Mouse (Mus musculus): ENCODE measurements around the gene Inpp5f. TPM values are rescaled to one million over a fixed set of nuclear protein-coding genes. Genes with fewer than 3 reads are reported as not detected.
A peak's percentile ranks its signal among the peaks of the same experiment; 100 is the strongest.

The Inpp5f gene
- polyA plus RNA-seq, 1 experiment from 2014 or later, result 444 TPM

DNA sequence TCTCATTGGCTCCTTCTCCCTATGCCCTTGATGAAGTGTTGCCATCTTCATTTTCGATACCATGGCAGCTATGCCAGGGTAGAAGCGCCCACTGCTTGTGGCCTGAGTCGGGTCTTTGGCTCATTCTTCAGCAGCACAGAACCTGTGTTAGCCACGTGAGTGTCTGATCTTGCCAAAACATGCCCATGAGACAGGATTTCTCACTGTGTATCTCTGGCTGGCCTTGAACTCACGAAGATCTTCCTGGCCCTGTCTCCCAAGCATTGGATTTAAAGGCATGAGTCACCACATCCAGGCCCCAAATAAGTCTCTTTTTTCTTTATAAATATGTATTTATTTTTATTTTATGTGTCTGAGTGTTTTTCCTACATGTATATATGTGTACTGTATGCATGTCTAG, 35.9 kb upstream of the Inpp5f start:
- H3K4me2 ChIP-seq (ENCODE audit: low read length), result no peak overlapping the region
- H3K27ac ChIP-seq (replicated peaks; ENCODE audit: low read depth, low read length), result no peak overlapping the region
- no peaks in the 10 kb centered on the region for H3K9me3 ChIP-seq (ENCODE audit: control insufficient read depth, low read length)
- H3K9ac ChIP-seq (replicated peaks; ENCODE audit: low read length), result no peak overlapping the region
- no peaks in the 10 kb centered on the region for H3K4me1 ChIP-seq (ENCODE audit: control insufficient read depth, insufficient read depth, low read length)
- ATAC-seq (ENCODE audit: low FRiP score, low TSS enrichment) (no peak), DNase-seq (no peak)
- no peaks in the 10 kb centered on the region for H3K27me3 ChIP-seq (ENCODE audit: control insufficient read depth, insufficient read depth, low read length)
- H3K4me3 ChIP-seq (replicated peaks; ENCODE audit: low read depth, low read length), result no peak overlapping the region
- no peaks in the 10 kb centered on the region for H3K36me3 ChIP-seq (ENCODE audit: control insufficient read depth, insufficient read depth, low read length)
- 91% methylated on average over 5 of the region's 5 CpGs for WGBS

DNA sequence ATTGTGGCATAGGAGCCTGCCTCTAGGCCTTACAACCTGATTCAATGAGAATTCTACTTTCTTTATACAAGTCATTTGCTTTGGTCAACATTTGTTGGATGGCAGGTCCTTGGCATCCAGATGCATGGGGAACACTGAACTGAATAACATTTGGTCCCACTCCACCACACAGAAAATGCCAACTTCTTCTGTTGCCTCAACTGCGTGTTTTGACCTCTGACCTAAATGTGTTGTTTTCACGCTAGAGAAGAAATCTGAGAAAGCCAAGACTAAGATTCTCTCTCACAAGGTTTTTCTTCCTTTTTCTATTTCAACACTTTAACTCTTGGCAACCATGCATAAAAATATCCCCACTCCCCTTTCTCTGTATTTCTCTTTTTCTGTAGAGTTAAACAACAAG, 35.3 kb upstream of the Inpp5f start:
- H3K27ac ChIP-seq (replicated peaks; ENCODE audit: low read depth, low read length), result no peak overlapping the region
- no peaks in the 10 kb centered on the region for H3K27me3 ChIP-seq (ENCODE audit: control insufficient read depth, insufficient read depth, low read length)
- no peaks in the 10 kb centered on the region for H3K36me3 ChIP-seq (ENCODE audit: control insufficient read depth, insufficient read depth, low read length)
- H3K4me2 ChIP-seq (ENCODE audit: low read length), result no peak overlapping the region
- H3K9me3 ChIP-seq (ENCODE audit: control insufficient read depth, low read length), result no peaks in the 10 kb centered on the region
- H3K4me1 ChIP-seq (ENCODE audit: control insufficient read depth, insufficient read depth, low read length), result no peaks in the 10 kb centered on the region
- DNase-seq (no peak), ATAC-seq (ENCODE audit: low FRiP score, low TSS enrichment) (no peak)
- no peak overlapping the region for H3K4me3 ChIP-seq (replicated peaks; ENCODE audit: low read depth, low read length)
- H3K9ac ChIP-seq (replicated peaks; ENCODE audit: low read length), result no peak overlapping the region
- WGBS, result 75% methylated on average over 2 of the region's 2 CpGs

DNA sequence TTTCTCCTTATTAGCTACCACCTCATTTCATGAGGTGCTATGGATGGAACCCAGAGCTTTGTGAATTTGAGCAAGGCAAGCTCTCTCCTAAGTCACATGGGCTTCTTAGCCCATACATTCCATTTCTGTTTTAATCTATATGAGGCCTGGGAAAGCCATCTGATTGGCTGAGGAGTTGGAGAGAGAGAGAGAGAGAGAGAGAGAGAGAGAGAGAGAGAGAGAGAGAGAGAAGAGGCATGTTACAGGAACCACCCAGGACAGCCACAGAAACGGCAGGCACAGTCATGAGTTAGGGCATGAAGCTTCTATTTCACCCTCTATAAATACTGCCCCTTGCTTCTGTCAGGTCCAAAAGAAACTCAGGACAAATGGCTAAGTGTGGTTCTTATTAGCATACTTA, 33.5 kb upstream of the Inpp5f start:
- Histone ChIP-seq H3K9ac (replicated peaks; ENCODE audit: low read length) (no peak overlapping the region), H3K36me3 (ENCODE audit: control insufficient read depth, insufficient read depth, low read length) (no peaks in the 10 kb centered on the region), H3K4me3 (replicated peaks; ENCODE audit: low read depth, low read length) (no peak overlapping the region), H3K4me2 (ENCODE audit: low read length) (no peak overlapping the region), H3K27ac (replicated peaks; ENCODE audit: low read depth, low read length) (no peak overlapping the region), H3K9me3 (ENCODE audit: control insufficient read depth, low read length) (no peaks in the 10 kb centered on the region), H3K27me3 (ENCODE audit: control insufficient read depth, insufficient read depth, low read length) (no peaks in the 10 kb centered on the region), H3K4me1 (ENCODE audit: control insufficient read depth, insufficient read depth, low read length) (no peaks in the 10 kb centered on the region)
- ATAC-seq (ENCODE audit: low FRiP score, low TSS enrichment), result no peak
- WGBS, result 81% methylated on average over 1 of the region's 1 CpGs
- DNase-seq, result no peak

- Histone ChIP-seq H3K4me2 (ENCODE audit: low read length) (no peak overlapping the region), H3K36me3 (ENCODE audit: control insufficient read depth, insufficient read depth, low read length) (no peaks in the 10 kb centered on the region), H3K9ac (replicated peaks; ENCODE audit: low read length) (no peak overlapping the region), H3K4me3 (replicated peaks; ENCODE audit: low read depth, low read length) (no peak overlapping the region), H3K27ac (replicated peaks; ENCODE audit: low read depth, low read length) (no peak overlapping the region), H3K9me3 (ENCODE audit: control insufficient read depth, low read length) (no peaks in the 10 kb centered on the region), H3K4me1 (ENCODE audit: control insufficient read depth, insufficient read depth, low read length) (no peaks in the 10 kb centered on the region), H3K27me3 (ENCODE audit: control insufficient read depth, insufficient read depth, low read length) (no peaks in the 10 kb centered on the region)
- DNase-seq (no peak), ATAC-seq (ENCODE audit: low FRiP score, low TSS enrichment) (no peak)
- WGBS, result 81% methylated on average over 10 of the region's 10 CpGs
Measured at GRCm38 (mm10) chr7:128578199-128578945, 32.8 kb upstream of the Inpp5f start.

GRCm38 (mm10) chr7:128579381-128579780, 31.7 kb upstream of the Inpp5f start:
- WGBS, result 93% methylated on average over 2 of the region's 2 CpGs
- H3K4me3 ChIP-seq (replicated peaks; ENCODE audit: low read depth, low read length), result no peak overlapping the region
- no peaks in the 10 kb centered on the region for H3K36me3 ChIP-seq (ENCODE audit: control insufficient read depth, insufficient read depth, low read length)
- no peak overlapping the region for H3K27ac ChIP-seq (replicated peaks; ENCODE audit: low read depth, low read length)
- no peaks in the 10 kb centered on the region for H3K9me3 ChIP-seq (ENCODE audit: control insufficient read depth, low read length)
- ATAC-seq (ENCODE audit: low FRiP score, low TSS enrichment), result no peak
- DNase-seq, result no peak
- H3K27me3 ChIP-seq (ENCODE audit: control insufficient read depth, insufficient read depth, low read length), result no peaks in the 10 kb centered on the region
- H3K4me1 ChIP-seq (ENCODE audit: control insufficient read depth, insufficient read depth, low read length), result no peaks in the 10 kb centered on the region
- no peak overlapping the region for H3K9ac ChIP-seq (replicated peaks; ENCODE audit: low read length)
- H3K4me2 ChIP-seq (ENCODE audit: low read length), result no peak overlapping the region

DNA sequence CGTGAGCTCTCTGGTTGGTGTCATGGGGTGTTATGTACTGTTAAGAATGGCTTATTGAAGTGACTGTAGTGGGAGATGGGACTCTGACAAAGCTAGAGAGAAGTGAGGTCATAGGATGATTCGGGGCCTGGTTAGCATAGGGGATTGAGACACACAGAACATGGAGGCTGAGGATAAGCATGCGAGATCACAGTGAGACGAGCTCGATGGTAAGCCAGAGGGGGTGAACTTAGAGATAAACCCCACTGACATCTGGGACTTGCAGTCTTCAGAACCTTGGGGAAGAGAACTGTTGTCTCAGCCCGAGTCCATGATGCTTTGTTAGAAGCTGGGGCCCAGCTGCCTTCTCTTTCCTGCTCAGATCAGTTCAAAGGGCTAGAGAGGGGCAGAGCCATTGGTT, 30.8 kb upstream of the Inpp5f start:
- DNase-seq (no peak), ATAC-seq (ENCODE audit: low FRiP score, low TSS enrichment) (no peak)
- Histone ChIP-seq H3K27me3 (ENCODE audit: control insufficient read depth, insufficient read depth, low read length) (no peaks in the 10 kb centered on the region), H3K27ac (replicated peaks; ENCODE audit: low read depth, low read length) (no peak overlapping the region), H3K36me3 (ENCODE audit: control insufficient read depth, insufficient read depth, low read length) (no peaks in the 10 kb centered on the region), H3K4me2 (ENCODE audit: low read length) (no peak overlapping the region), H3K9me3 (ENCODE audit: control insufficient read depth, low read length) (no peaks in the 10 kb centered on the region), H3K9ac (replicated peaks; ENCODE audit: low read length) (no peak overlapping the region), H3K4me3 (replicated peaks; ENCODE audit: low read depth, low read length) (no peak overlapping the region), H3K4me1 (ENCODE audit: control insufficient read depth, insufficient read depth, low read length) (no peaks in the 10 kb centered on the region)
- WGBS, result 91% methylated on average over 6 of the region's 6 CpGs

GRCm38 (mm10) chr7:128581864-128582484, 29.2 kb upstream of the Inpp5f start:
- peak overlapping the region; percentile 60 for H3K27ac ChIP-seq (replicated peaks; ENCODE audit: low read depth, low read length)
- H3K9ac ChIP-seq (replicated peaks; ENCODE audit: low read length), result no peak overlapping the region
- WGBS, result 76% methylated on average over 15 of the region's 15 CpGs
- ATAC-seq (ENCODE audit: low FRiP score, low TSS enrichment) (no peak), DNase-seq (peak; percentile 73)
- no peak overlapping the region for H3K4me2 ChIP-seq (ENCODE audit: low read length)
- no peaks in the 10 kb centered on the region for H3K36me3 ChIP-seq (ENCODE audit: control insufficient read depth, insufficient read depth, low read length)
- H3K4me3 ChIP-seq (replicated peaks; ENCODE audit: low read depth, low read length), result no peak overlapping the region
- H3K4me1 ChIP-seq (ENCODE audit: control insufficient read depth, insufficient read depth, low read length), result no peaks in the 10 kb centered on the region
- H3K9me3 ChIP-seq (ENCODE audit: control insufficient read depth, low read length), result no peaks in the 10 kb centered on the region
- H3K27me3 ChIP-seq (ENCODE audit: control insufficient read depth, insufficient read depth, low read length), result no peaks in the 10 kb centered on the region

- Histone ChIP-seq H3K9ac (replicated peaks; ENCODE audit: low read length) (no peak overlapping the region), H3K9me3 (ENCODE audit: control insufficient read depth, low read length) (no peaks in the 10 kb centered on the region), H3K36me3 (ENCODE audit: control insufficient read depth, insufficient read depth, low read length) (no peaks in the 10 kb centered on the region), H3K4me2 (ENCODE audit: low read length) (no peak overlapping the region), H3K4me3 (replicated peaks; ENCODE audit: low read depth, low read length) (no peak overlapping the region), H3K27me3 (ENCODE audit: control insufficient read depth, insufficient read depth, low read length) (no peaks in the 10 kb centered on the region), H3K27ac (replicated peaks; ENCODE audit: low read depth, low read length) (no peak overlapping the region), H3K4me1 (ENCODE audit: control insufficient read depth, insufficient read depth, low read length) (no peaks in the 10 kb centered on the region)
- 83% methylated on average over 6 of the region's 6 CpGs for WGBS
- DNase-seq (no peak), ATAC-seq (ENCODE audit: low FRiP score, low TSS enrichment) (no peak)
Measured at GRCm38 (mm10) chr7:128583213-128583948, 27.7 kb upstream of the Inpp5f start.

Measured in midbrain, embryonic 14.5 days (tissue).